Mouse (Mus musculus) megakaryocyte, embryonic 14.5 days (primary cell): ENCODE measurements around the gene Commd9.

Source experiments
- FLI1 ChIP-seq: IDR thresholded peaks from 2 replicates; pipeline ENCODE4 v1.6.1; 2012; ENCODE audit warnings: low read length, inconsistent platforms, mixed read lengths
- GATA1 ChIP-seq: IDR thresholded peaks from 3 replicates; pipeline ENCODE4 v1.6.1; 2012; ENCODE audit warnings: mixed read lengths, low read length, inconsistent platforms, borderline replicate concordance

GRCm38 (mm10) chr2:101891143-101891542 lies 5.1 kb downstream of the Commd9 start:
- no peak for TF ChIP-seq GATA1
- TF ChIP-seq FLI1, result no peak
